Mouse (Mus musculus) midbrain, embryonic 14.5 days (tissue): Measurements from ENCODE around the gene Zfp526. TPM values are rescaled to one million over a fixed set of nuclear protein-coding genes. Genes with fewer than 3 reads are reported as not detected.

Experiments
- ATAC-seq: fragments of 200-750 bp; cut with Nextera tagmentation; 2 replicates; pipeline ENCODE4 v1.8.0; 2017; ENCODE audit warnings: moderate number of reproducible peaks, moderate library complexity; ENCODE audit not compliant: low FRiP score, low TSS enrichment
- DNase-seq: peaks from one replicate; pipeline ENCODE4 v3.0.0-alpha.2; 2015
- H3K27ac ChIP-seq: fragments of 300-500 bp; sonication (generic); replicated peaks from 2 replicates; pipeline ENCODE4 v1.5.1; 2014; ENCODE audit warnings: mild to moderate bottlenecking, low read depth, low read length, moderate library complexity
- H3K27me3 ChIP-seq: fragments of 300-500 bp; sonication (generic); 2 replicates; pipeline ENCODE4 v1.6.1; 2014; ENCODE audit warnings: low read length, control low read depth, mixed read lengths; ENCODE audit not compliant: control insufficient read depth, insufficient read depth
- H3K36me3 ChIP-seq: fragments of 300-500 bp; sonication (generic); 2 replicates; pipeline ENCODE4 v1.6.1; 2014; ENCODE audit warnings: low read length, control low read depth; ENCODE audit not compliant: control insufficient read depth, insufficient read depth
- H3K4me1 ChIP-seq: fragments of 300-500 bp; sonication (generic); 2 replicates; pipeline ENCODE4 v1.6.1; 2014; ENCODE audit warnings: mild to moderate bottlenecking, antibody characterized with exemption, low read length, control low read depth; ENCODE audit not compliant: control insufficient read depth, insufficient read depth
- H3K4me2 ChIP-seq: fragments of 300-500 bp; sonication (generic); 2 replicates; pipeline ENCODE4 v1.6.1; 2014; ENCODE audit warnings: mild to moderate bottlenecking, low read length, moderate library complexity
- H3K4me3 ChIP-seq: fragments of 300-500 bp; sonication (generic); replicated peaks from 2 replicates; pipeline ENCODE4 v1.5.1; 2014; ENCODE audit warnings: low read depth, low read length
- H3K9ac ChIP-seq: fragments of 300-500 bp; sonication (generic); replicated peaks from 2 replicates; pipeline ENCODE4 v1.6.1; 2014; ENCODE audit warnings: mild to moderate bottlenecking, low read length, moderate library complexity
- H3K9me3 ChIP-seq: fragments of 300-500 bp; sonication (generic); 2 replicates; pipeline ENCODE4 v1.6.1; 2016; ENCODE audit warnings: low read length, control low read depth, mixed read lengths; ENCODE audit not compliant: control insufficient read depth
- WGBS: fragments of 180-500 bp; shearing (Covaris S2); extraction: QIAGEN DNeasy Blood & Tissue Kit; methylation state at CpG from one replicate; pipeline ENCODE4 v1.1.7; 2014; 5-methylcytosine and 5-hydroxymethylcytosine counted together
- polyA plus RNA-seq: library from polyadenylated mRNA; unstranded; fragments of >200 nt; fragmentation: Nextera tagmentation; extraction: Ambion mirVana; gene quantifications from 2 replicates; pipeline ENCODE4 v1.2.1, GENCODE M21; 2014

Gene Zfp526
- polyA plus RNA-seq, result 2.5 TPM in 2 replicates

DNA sequence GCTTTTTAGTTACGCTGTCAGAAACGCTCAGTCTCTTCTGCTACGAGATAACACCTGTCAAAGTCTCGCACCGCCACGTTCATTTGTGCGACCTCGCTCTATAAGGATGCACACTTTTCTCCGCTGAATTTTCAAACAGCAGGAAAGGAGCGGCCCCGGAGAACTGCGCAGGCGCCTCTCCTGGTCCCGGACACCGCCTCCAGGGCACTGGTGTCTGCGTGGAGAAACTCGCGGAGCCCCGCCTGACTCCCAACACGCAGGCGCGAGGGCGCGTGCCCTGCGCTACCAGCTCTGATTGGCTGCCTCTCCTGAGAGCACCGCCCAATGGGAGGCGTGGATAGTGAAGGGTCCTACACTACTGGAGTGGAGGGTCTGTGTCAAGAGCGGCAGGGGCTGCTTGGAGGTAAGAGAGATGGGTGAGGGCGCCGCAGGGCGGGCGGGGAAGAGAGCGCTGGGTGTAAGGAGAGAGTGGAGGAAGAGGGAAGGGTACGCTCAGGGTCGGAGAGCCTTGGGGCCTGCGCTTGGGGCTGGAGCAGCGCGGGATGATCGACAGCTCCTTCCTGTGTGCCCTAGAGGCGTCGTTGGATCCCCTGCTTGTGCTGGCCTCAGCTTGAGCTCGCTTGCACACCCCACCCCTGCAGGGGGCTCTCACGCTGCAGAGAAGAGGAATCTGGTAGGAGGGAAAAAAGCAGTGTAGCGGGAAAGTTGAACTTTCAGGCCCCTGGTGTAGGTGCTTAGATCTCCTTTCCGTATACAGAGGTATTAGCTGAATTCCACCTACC lies at the start of gene Zfp526:
Gene Zfp526, plus strand, starts transcription at position 324 of the 782 bp plus-strand sequence.
- H3K4me1 ChIP-seq, result peaks cover 26% of the 10 kb centered on the region
- H3K9me3 ChIP-seq, result no peaks in the 10 kb centered on the region
- H3K4me3 ChIP-seq, result peak within 1 kb of the TSS; percentile 71
- WGBS, result under 1% methylated on average over 45 of the region's 45 CpGs
- DNase-seq (peak; percentile 100), ATAC-seq (peak; percentile 95)
- peak within 1 kb of the TSS; percentile 89 for H3K4me2 ChIP-seq
- H3K36me3 ChIP-seq, result peaks cover 35% of the 10 kb centered on the region
- H3K9ac ChIP-seq, result peak within 1 kb of the TSS; percentile 73
- no peaks in the 10 kb centered on the region for H3K27me3 ChIP-seq
- peak within 1 kb of the TSS; percentile 87 for H3K27ac ChIP-seq

DNA sequence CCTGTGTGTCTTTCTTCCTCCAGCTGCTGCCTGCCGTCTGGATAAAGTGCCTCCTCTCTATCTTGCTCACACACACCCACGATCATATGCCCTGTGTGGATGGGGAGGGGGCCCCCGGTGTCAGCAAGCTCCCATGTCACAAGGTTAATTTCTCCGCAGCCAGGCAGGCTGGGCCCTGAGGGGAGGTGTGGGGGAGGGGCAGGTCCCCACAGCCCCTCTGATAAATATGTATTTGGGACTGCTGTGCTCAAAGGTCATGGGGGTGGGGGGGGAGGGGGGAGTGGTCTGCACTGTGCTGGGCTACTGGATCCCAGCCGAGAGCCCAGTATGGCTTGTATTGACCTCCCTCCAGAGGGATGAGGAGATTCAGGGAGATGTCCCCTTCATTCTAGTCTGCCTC lies 48.6 kb upstream of the Zfp526 start:
- H3K4me2 ChIP-seq, result peak overlapping the region; percentile 92; the same call in 1 of the 2 replicates
- 0 out of 2 replicates have a peak overlapping the region, but pooled peaks have one; percentile 37 for H3K9ac ChIP-seq
- DNase-seq (no peak), ATAC-seq (no peak)
- H3K27me3 ChIP-seq, result no peaks in the 10 kb centered on the region
- H3K4me1 ChIP-seq, result peaks cover 52% of the 10 kb centered on the region
- H3K27ac ChIP-seq, result peak overlapping the region; percentile 99
- 12% methylated on average over 5 of the region's 5 CpGs for WGBS
- H3K36me3 ChIP-seq, result no peaks in the 10 kb centered on the region
- no peaks in the 10 kb centered on the region for H3K9me3 ChIP-seq
- H3K4me3 ChIP-seq, result no peak overlapping the region

DNA sequence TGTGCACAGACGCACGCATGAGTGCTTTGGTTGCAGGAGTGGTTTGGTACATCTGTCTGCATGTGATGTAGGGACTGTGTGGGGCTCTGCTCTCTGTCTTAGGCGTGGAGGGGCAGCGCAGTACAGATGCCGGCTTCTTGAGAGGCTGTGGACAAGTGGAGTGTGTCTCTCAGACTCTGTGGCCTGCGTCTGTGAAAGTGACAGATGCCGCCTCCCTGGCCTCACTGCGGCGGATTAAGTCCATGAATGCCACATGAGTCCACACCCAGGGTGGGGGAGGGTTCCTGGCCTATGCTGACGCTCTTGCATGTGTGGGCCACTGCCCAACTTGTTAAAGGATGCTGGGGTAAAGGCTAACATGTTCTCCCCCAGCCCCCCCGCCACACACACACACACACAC lies 46.9 kb upstream of the Zfp526 start:
- Histone ChIP-seq H3K4me1 (peaks cover 55% of the 10 kb centered on the region), H3K36me3 (no peaks in the 10 kb centered on the region), H3K4me2 (peak overlapping the region; percentile 92), H3K9ac (peak overlapping the region; percentile 34; the same call in 1 of the 2 replicates), H3K9me3 (no peaks in the 10 kb centered on the region), H3K27ac (peak overlapping the region; percentile 99), H3K27me3 (no peaks in the 10 kb centered on the region), H3K4me3 (no peak overlapping the region)
- DNase-seq (peak; percentile 70), ATAC-seq (0 out of 2 replicates have a peak, but pooled peaks have one; percentile 15)
- 19% methylated on average over 11 of the region's 11 CpGs for WGBS

DNA sequence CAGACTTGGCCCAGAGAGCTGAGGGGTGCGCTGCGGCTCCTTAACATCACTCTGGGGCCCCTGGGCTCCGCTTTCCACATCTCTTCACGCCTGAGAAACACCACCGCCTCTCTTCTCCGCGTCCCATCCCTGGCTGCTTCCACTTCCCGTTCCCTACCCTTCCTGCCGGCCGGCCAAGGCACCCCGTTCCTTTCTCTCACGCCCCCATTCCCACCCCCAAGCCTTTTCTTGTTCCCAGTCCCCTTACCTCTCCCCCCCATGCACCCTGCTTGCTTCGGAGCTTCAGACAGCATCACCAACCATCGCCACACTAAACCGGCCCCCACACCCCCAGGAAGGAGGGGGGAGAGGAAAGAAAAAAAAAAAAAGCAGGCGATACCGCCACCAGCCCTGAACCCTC lies 42.9 kb upstream of the Zfp526 start:
- peak overlapping the region; percentile 99 for H3K27ac ChIP-seq
- DNase-seq, result peak; percentile 61
- no peak for ATAC-seq
- peaks cover 50% of the 10 kb centered on the region for H3K4me1 ChIP-seq
- under 1% methylated on average over 17 of the region's 17 CpGs for WGBS
- H3K9me3 ChIP-seq, result no peaks in the 10 kb centered on the region
- peak overlapping the region; percentile 81 for H3K4me3 ChIP-seq
- peak overlapping the region; percentile 92 for H3K4me2 ChIP-seq
- H3K36me3 ChIP-seq, result no peaks in the 10 kb centered on the region
- H3K9ac ChIP-seq, result peak overlapping the region; percentile 99
- H3K27me3 ChIP-seq, result peaks cover 15% of the 10 kb centered on the region

DNA sequence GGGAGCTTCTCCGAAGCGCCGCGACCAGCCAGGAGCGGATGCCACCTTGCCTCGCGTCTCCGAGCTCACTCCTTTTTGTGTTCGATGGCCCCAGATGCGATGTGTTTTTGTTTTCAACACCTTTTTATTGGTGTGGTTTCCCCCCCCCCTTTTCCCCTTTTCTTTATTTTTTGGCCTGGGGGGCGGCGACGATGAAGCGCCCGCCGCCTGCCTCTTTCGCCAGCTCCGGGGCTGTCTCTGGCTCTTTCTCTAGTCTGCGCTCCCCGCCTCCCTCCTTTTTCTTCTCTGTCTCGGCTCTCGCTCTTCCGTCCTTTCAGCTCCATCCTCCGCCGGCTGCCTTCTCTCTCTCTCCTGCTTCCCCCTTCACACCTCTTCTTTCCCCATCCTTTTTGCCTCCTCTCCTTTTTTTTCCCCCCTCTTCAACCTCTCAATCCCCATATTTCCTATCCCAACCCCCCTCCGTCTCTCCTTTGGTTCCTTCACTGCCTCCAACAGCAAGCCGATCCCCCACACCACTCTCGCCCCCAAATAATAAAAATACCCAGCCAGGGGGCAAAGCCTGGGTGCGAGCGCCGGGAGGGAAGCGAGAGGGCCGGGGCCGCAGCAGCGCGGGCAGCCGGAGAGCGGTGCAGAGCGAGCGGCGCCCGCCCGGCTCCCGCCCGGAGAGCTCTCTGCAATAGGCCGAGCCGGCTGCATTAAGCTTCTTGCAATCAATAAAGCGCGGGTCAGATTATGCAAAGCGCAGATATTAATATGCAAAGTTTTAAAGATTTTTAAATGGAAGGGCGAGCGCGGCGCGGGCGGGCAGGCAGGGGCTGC lies 42.2 kb upstream of the Zfp526 start:
- peaks cover 20% of the 10 kb centered on the region for H3K27me3 ChIP-seq
- peak overlapping the region; percentile 81 for H3K4me3 ChIP-seq
- under 1% methylated on average over 56 of the region's 56 CpGs for WGBS
- H3K9ac ChIP-seq, result peak overlapping the region; percentile 99
- peak overlapping the region; percentile 99 for H3K27ac ChIP-seq
- no peaks in the 10 kb centered on the region for H3K36me3 ChIP-seq
- H3K9me3 ChIP-seq, result no peaks in the 10 kb centered on the region
- peak; percentile 72 for DNase-seq
- peaks cover 43% of the 10 kb centered on the region for H3K4me1 ChIP-seq
- H3K4me2 ChIP-seq, result peak overlapping the region; percentile 92
- peak; percentile 76 for ATAC-seq

DNA sequence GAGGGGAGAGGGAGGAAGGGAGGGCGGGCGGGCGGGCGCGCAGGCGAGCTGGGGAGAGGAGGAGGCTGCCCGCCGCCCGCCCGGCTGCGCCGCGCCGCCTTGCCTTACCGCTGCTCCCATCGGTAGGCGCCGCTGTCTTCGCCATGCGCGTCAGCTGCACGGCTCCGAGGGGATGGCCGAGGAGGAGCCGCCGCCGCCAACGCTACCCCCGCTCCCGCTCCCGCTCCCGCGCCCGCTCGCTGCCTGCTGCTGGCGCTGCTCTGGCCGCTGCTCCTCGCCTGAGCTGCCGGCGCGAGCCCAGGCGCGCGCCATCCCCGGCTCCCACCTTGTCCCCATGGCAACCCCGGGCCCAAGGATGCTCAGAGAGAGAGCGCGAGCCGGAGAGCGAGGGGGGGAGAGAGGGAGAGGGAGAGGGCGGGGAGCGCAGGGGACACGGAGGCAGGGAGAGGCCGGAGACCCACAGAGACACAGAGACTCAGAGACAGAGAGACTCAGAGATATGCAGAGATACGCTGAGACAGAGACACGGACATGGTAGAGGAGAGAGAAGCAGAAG lies 41.5 kb upstream of the Zfp526 start, which contains the start of gene Pou2f2:
Gene Pou2f2, minus strand, starts transcription at position 121 of the 556 bp plus-strand sequence.
- Histone ChIP-seq H3K4me2 (peak within 1 kb of the TSS; percentile 92), H3K27ac (peak within 1 kb of the TSS; percentile 99), H3K27me3 (peaks cover 20% of the 10 kb centered on the region), H3K4me3 (peak within 1 kb of the TSS; percentile 81), H3K9ac (peak within 1 kb of the TSS; percentile 99), H3K9me3 (no peaks in the 10 kb centered on the region), H3K36me3 (no peaks in the 10 kb centered on the region), H3K4me1 (peaks cover 36% of the 10 kb centered on the region)
- peak; percentile 92 for ATAC-seq
- DNase-seq, result peak; percentile 96
- WGBS, result under 1% methylated on average over 49 of the region's 56 CpGs

DNA sequence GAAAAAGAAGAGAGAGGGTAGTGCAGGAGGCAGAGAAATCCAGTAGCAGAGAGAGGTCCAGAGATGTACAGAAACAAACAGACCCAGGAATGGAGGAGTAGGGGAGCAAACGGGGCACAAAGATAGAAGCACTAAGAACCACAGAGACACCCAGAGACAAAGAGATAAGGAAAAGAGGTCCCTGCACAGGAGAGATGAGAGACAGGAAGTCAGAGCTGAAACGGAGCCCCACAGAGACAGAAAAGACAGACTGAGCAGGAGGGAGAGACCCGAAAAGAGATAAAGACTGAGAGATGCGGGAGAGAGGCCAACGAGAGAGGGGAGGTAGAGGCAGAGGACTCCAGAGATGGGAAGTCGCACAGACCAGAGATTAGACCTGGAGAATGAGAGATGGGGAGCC lies 40.7 kb upstream of the Zfp526 start:
- DNase-seq, result no peak
- peaks cover 20% of the 10 kb centered on the region for H3K27me3 ChIP-seq
- H3K9ac ChIP-seq, result peak overlapping the region; percentile 99; the same call in 1 of the 2 replicates
- 3% methylated on average over 6 of the region's 6 CpGs for WGBS
- no peaks in the 10 kb centered on the region for H3K9me3 ChIP-seq
- H3K4me1 ChIP-seq, result peaks cover 28% of the 10 kb centered on the region
- H3K4me3 ChIP-seq, result peak overlapping the region; percentile 81
- ATAC-seq, result no peak
- H3K36me3 ChIP-seq, result no peaks in the 10 kb centered on the region
- peak overlapping the region; percentile 92 for H3K4me2 ChIP-seq
- H3K27ac ChIP-seq, result peak overlapping the region; percentile 99

DNA sequence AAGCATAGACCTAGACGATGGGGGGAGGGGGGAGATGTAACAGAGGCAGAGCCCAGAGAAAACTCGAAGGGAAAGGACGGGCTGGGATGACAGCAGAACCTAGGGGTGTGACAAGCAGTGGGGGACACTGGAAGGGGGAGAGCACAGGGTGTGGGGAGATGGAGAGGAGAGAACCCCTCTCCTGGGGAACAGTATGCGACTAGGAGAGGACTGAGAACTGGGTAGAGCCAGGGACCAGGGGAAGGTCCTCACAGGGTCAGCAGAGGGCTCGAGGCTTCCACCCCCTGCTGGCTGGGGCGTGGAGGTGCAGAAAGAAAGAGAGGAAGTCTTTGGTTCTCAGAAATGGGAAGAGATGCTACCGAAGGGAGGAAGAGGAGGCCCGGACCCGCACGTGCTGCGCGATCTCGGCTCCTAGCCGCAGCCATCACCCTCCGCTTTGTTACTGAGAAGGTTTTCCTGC lies 39.9 kb upstream of the Zfp526 start:
- WGBS, result 1% methylated on average over 15 of the region's 15 CpGs
- peaks cover 20% of the 10 kb centered on the region for H3K27me3 ChIP-seq
- DNase-seq, result peak; percentile 72

More for the DNA sequence above, 39.9 kb upstream of the Zfp526 start:
- H3K27ac ChIP-seq, result 0 out of 2 replicates have a peak overlapping the region, but pooled peaks have one; percentile 6
- no peaks in the 10 kb centered on the region for H3K36me3 ChIP-seq
- peak overlapping the region; percentile 21 for H3K4me3 ChIP-seq
- peak overlapping the region; percentile 25; the same call in 1 of the 2 replicates for H3K9ac ChIP-seq
- H3K4me1 ChIP-seq, result peaks cover 20% of the 10 kb centered on the region
- peak overlapping the region; percentile 92 for H3K4me2 ChIP-seq
- ATAC-seq, result 0 out of 2 replicates have a peak, but pooled peaks have one; percentile 2
- H3K9me3 ChIP-seq, result no peaks in the 10 kb centered on the region
